Mouse (Mus musculus) lung, postnatal 10 days (tissue): ENCODE data around the gene Cldn6.

Source experiments
- DNase-seq: peaks from one replicate; pipeline ENCODE4 v3.0.0; 2021

Gene Cldn6

DNA sequence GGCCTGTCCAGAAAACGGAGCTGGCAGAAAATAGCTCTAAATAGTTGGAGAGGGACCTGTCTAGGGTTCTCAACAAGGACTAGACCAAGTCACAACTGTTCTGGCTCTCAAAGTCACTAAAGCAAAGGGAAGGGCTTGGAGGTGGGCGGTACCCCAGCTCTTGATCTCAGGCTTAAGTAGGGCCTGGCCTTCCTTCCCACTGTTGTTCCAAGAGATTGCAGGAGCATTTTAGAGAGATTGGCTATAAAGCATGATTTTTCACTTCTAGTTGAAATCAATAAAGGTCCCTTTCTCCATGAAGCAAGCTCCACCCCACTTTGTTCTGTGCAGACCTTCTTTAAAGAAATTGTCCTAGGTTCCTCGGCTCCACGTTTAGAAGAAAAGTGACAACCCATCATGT lies 46.4 kb downstream of the Cldn6 start:
- no peak for DNase-seq

DNA sequence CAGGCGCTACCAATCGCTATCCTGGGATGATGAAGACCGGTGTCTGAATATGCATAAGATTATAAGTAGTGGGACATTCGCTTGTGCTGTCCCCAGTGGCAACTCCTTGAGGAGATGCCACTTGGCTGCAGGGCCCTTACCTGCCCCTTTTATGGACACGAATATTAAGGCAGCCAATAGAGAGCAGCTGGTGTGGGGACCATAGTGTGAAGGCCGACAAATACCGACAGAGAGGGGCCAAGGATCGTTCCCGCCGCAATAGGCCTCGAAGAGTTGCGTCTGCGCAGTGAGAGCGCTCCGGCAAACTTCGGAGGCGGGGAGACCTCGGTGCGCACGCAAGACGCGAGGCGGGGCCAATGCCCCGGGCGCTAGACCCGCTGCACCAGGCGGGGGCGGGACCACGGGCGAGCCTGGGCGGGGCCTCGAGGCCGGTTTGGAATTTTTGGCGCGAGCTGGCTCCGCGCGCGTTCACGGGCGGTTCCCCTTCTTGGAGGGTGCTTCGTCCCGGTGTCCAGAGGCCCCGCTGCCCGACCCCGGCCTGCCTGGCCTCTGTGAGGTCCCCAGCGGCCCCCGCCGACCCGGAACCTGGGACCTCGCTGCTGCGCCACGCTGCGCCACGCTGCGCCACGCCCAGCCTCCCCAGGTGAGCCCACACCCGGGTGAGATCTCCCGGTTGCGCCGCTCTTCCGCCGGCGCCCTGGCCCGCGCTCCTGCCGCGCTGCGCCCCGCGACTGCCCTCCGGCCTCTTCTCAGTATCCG lies 47.1 kb downstream of the Cldn6 start, which contains the start of gene Pkmyt1:
Gene Pkmyt1 (plus strand): TSS at position 338 of the 759 bp plus-strand sequence.
- peak; percentile 97 for DNase-seq

- DNase-seq, result peak; percentile 92
Observed at GRCm38 (mm10) chr17:23726758-23727142, 47.7 kb downstream of the Cldn6 start.

DNA sequence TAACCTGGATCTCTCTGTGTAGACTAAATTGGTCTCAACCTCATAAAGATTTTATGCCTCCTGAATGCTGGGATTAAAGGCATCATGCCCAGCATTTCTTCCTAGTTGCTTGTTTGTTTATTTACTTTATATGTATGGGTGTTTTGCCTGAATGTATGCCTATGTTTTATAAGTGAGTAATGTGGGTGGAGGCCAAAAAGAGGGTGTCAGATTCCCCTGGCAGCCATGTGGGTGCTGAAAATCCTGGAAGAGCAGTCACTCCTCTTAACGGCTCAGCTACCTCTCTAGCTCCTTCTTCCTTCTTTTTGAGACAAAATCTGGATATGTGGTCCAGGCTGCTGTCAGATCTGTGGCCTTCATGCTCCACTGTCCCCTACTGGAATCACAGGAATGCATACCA lies 51.4 kb downstream of the Cldn6 start:
- DNase-seq, result no peak
